Mouse (Mus musculus) megakaryocyte, embryonic 14.5 days (primary cell): ENCODE measurements around the gene Slc30a3.

Experiments used
- FLI1 ChIP-seq: IDR thresholded peaks from 2 replicates; pipeline ENCODE4 v1.6.1; 2012; ENCODE audit warnings: low read length, inconsistent platforms, mixed read lengths
- GATA1 ChIP-seq: IDR thresholded peaks from 3 replicates; pipeline ENCODE4 v1.6.1; 2012; ENCODE audit warnings: mixed read lengths, low read length, inconsistent platforms, borderline replicate concordance

- TF ChIP-seq GATA1 (no peak), FLI1 (no peak)
Measured at GRCm38 (mm10) chr5:31121111-31121510, 13.1 kb upstream of the Slc30a3 start.
